In genomic region chr4:129128582-129129338, GRCm38 (mm10) we compare ENCODE assay signal across 21 mouse cellular contexts. TPM values are rescaled to one million over a fixed set of nuclear protein-coding genes. Genes with fewer than 3 reads are reported as not detected.
DNase-seq lines count a peak whose midpoint lies in the region; ATAC-seq lines count a peak whose summit lies in the region.
"Had no signal": no experiment of that assay in that cellular context is flagged by ENCODE, and none has a peak within 500 bp of the region (broad histone marks: within the 10 kb centered on the region; RNA-seq: fewer than 3 reads in every experiment).

No protein-coding gene starts in this region.

- no peaks in the 10 kb centered on the region; the same call in 1 of the 2 replicates for H3K27me3 ChIP-seq in embryonic facial prominence, embryonic 11.5 days (ENCODE audit: control insufficient read depth, insufficient read depth, low read length)
- peaks cover 55% of the 10 kb centered on the region for H3K27me3 ChIP-seq in embryonic facial prominence, embryonic 10.5 days (replicated peaks; ENCODE audit: low read depth, poor library complexity, severe bottlenecking)
- no peaks in the 10 kb centered on the region for H3K27me3 ChIP-seq in hindbrain, embryonic 15.5 days
- H3K27me3 ChIP-seq in hindbrain, embryonic 11.5 days (ENCODE audit: control insufficient read depth, insufficient read depth, low read length): no peaks in the 10 kb centered on the region
- H3K27me3 ChIP-seq in neural tube, embryonic 12.5 days (replicated peaks): peaks cover 11% of the 10 kb centered on the region; the same call in 1 of the 2 replicates

- H3K4me2 ChIP-seq in embryonic facial prominence, embryonic 11.5 days (ENCODE audit: low read depth, low read length): no peak overlapping the region
- no peak overlapping the region for H3K4me2 ChIP-seq in hindbrain, embryonic 15.5 days
- H3K4me2 ChIP-seq in hindbrain, embryonic 11.5 days (replicated peaks; ENCODE audit: low read depth, low read length): no peak overlapping the region
- H3K4me2 ChIP-seq in neural tube, embryonic 12.5 days (replicated peaks): 0 out of 2 replicates have a peak overlapping the region, but pooled peaks have one; percentile 2
- H3K4me2 ChIP-seq: heart, embryonic 15.5 days; hindbrain, embryonic 12.5 days; midbrain, embryonic 15.5 days had no signal

- H3K9me3 ChIP-seq in embryonic facial prominence, embryonic 11.5 days (replicated peaks; ENCODE audit: control insufficient read depth, low read length): no peaks in the 10 kb centered on the region
- H3K9me3 ChIP-seq in embryonic facial prominence, embryonic 10.5 days: no peaks in the 10 kb centered on the region
- no peaks in the 10 kb centered on the region for H3K9me3 ChIP-seq in hindbrain, embryonic 15.5 days
- no peaks in the 10 kb centered on the region for H3K9me3 ChIP-seq in hindbrain, embryonic 11.5 days (ENCODE audit: control insufficient read depth, low read length)
- H3K9me3 ChIP-seq in neural tube, embryonic 12.5 days: no peaks in the 10 kb centered on the region
- H3K9me3 ChIP-seq: heart, embryonic 15.5 days; hindbrain, embryonic 12.5 days; midbrain, embryonic 15.5 days had no signal

- DNase-seq in embryonic facial prominence, embryonic 11.5 days (ENCODE audit: low spot score): peak; percentile 29
- DNase-seq in embryonic facial prominence, embryonic 10.5 days (ENCODE audit: low spot score): no peak
- DNase-seq in hindbrain, embryonic 11.5 days (ENCODE audit: low spot score): no peak
- DNase-seq in neural tube, embryonic 10.5 days (ENCODE audit: extremely low spot score, low spot score): no peak
- peak; percentile 62 to 66 for DNase-seq in left cerebral cortex, postnatal 36 days (ENCODE audit: low spot score in 2 of 2)
- no peak for DNase-seq in cerebellum, postnatal 25 days
- DNase-seq: cerebellum, adult 18-20 months; kidney, adult 8-10 months; lung, adult 2 months; lung, postnatal 4 days; retina, postnatal 1 day; thymus, postnatal 36 days had no signal

- no peak overlapping the region for H3K27ac ChIP-seq in embryonic facial prominence, embryonic 11.5 days (replicated peaks; ENCODE audit: low read depth, low read length)
- no peak overlapping the region; the same call in 1 of the 2 replicates for H3K27ac ChIP-seq in embryonic facial prominence, embryonic 10.5 days (replicated peaks)
- no peak overlapping the region; the same call in 1 of the 2 replicates for H3K27ac ChIP-seq in hindbrain, embryonic 15.5 days (replicated peaks)
- H3K27ac ChIP-seq in hindbrain, embryonic 11.5 days (ENCODE audit: low read depth, low read length): no peak overlapping the region
- H3K27ac ChIP-seq in neural tube, embryonic 12.5 days: no peak overlapping the region
- H3K27ac ChIP-seq: heart, embryonic 15.5 days; hindbrain, embryonic 12.5 days; midbrain, embryonic 15.5 days had no signal

- WGBS in embryonic facial prominence, embryonic 11.5 days: 60% methylated on average over 13 of the region's 13 CpGs
- WGBS in embryonic facial prominence, embryonic 10.5 days: 68% methylated on average over 13 of the region's 13 CpGs
- 56% methylated on average over 13 of the region's 13 CpGs for WGBS in hindbrain, embryonic 15.5 days
- WGBS in hindbrain, embryonic 11.5 days: 69% methylated on average over 13 of the region's 13 CpGs
- WGBS in neural tube, embryonic 12.5 days: 70% methylated on average over 13 of the region's 13 CpGs

- H3K9ac ChIP-seq in embryonic facial prominence, embryonic 11.5 days (replicated peaks; ENCODE audit: low read length): no peak overlapping the region
- no peak overlapping the region for H3K9ac ChIP-seq in hindbrain, embryonic 15.5 days
- H3K9ac ChIP-seq in hindbrain, embryonic 11.5 days (ENCODE audit: low read depth, low read length): no peak overlapping the region
- no peak overlapping the region for H3K9ac ChIP-seq in neural tube, embryonic 12.5 days
- H3K9ac ChIP-seq: heart, embryonic 15.5 days; hindbrain, embryonic 12.5 days; midbrain, embryonic 15.5 days had no signal

- no peaks in the 10 kb centered on the region; the same call in 1 of the 2 replicates for H3K4me1 ChIP-seq in embryonic facial prominence, embryonic 11.5 days (ENCODE audit: control insufficient read depth, insufficient read depth, low read length)
- H3K4me1 ChIP-seq in embryonic facial prominence, embryonic 10.5 days: peaks cover 53% of the 10 kb centered on the region
- H3K4me1 ChIP-seq in hindbrain, embryonic 15.5 days (replicated peaks): peaks cover 45% of the 10 kb centered on the region
- H3K4me1 ChIP-seq in hindbrain, embryonic 11.5 days (replicated peaks; ENCODE audit: control insufficient read depth, insufficient read depth, low read length): peaks cover 3% of the 10 kb centered on the region; the same call in 1 of the 2 replicates
- H3K4me1 ChIP-seq in neural tube, embryonic 12.5 days: peaks cover 34% of the 10 kb centered on the region

- no peak for ATAC-seq in embryonic facial prominence, embryonic 11.5 days (replicated peaks; ENCODE audit: insufficient number of reproducible peaks, low FRiP score, low TSS enrichment, low read depth)
- 0 out of 2 replicates have a peak, but pooled peaks have one; percentile 24 for ATAC-seq in hindbrain, embryonic 15.5 days (ENCODE audit: low FRiP score, low read depth)
- ATAC-seq in hindbrain, embryonic 11.5 days (ENCODE audit: low FRiP score): no peak
- ATAC-seq in neural tube, embryonic 12.5 days (ENCODE audit: low FRiP score, low read depth): no peak
- ATAC-seq: midbrain, embryonic 15.5 days had no signal

- no peak overlapping the region for H3K4me3 ChIP-seq in embryonic facial prominence, embryonic 11.5 days (ENCODE audit: low read depth, low read length)
- H3K4me3 ChIP-seq in embryonic facial prominence, embryonic 10.5 days: no peak overlapping the region
- H3K4me3 ChIP-seq in hindbrain, embryonic 15.5 days: no peak overlapping the region
- H3K4me3 ChIP-seq in hindbrain, embryonic 11.5 days (ENCODE audit: low read depth, low read length): no peak overlapping the region
- no peak overlapping the region for H3K4me3 ChIP-seq in neural tube, embryonic 12.5 days
- H3K4me3 ChIP-seq: heart, embryonic 15.5 days; hindbrain, embryonic 12.5 days; midbrain, embryonic 15.5 days had no signal

- no peaks in the 10 kb centered on the region for H3K36me3 ChIP-seq in embryonic facial prominence, embryonic 11.5 days (replicated peaks; ENCODE audit: control insufficient read depth, insufficient read depth, low read depth, low read length)
- no peaks in the 10 kb centered on the region for H3K36me3 ChIP-seq in embryonic facial prominence, embryonic 10.5 days (replicated peaks)
- no peaks in the 10 kb centered on the region for H3K36me3 ChIP-seq in hindbrain, embryonic 15.5 days
- no peaks in the 10 kb centered on the region for H3K36me3 ChIP-seq in hindbrain, embryonic 11.5 days (ENCODE audit: control insufficient read depth, insufficient read depth, low read length)
- H3K36me3 ChIP-seq in neural tube, embryonic 12.5 days: no peaks in the 10 kb centered on the region
- H3K36me3 ChIP-seq: heart, embryonic 15.5 days; hindbrain, embryonic 12.5 days; midbrain, embryonic 15.5 days had no signal

- intact Hi-C loops in left cerebral cortex, postnatal 36 days (cut with DNase I): no loop called here

RNA-seq across cellular contexts. Expression of gene Hpca, which starts 6.9 kb away (rescaled TPM):
- 3.1 and 3.5 TPM in 2 replicates for polyA plus RNA-seq in embryonic facial prominence, embryonic 11.5 days (2014; fragmentation: Nextera tagmentation; extraction: Ambion mirVana)
- 0.66 and 1.8 TPM in 2 replicates for polyA plus RNA-seq in embryonic facial prominence, embryonic 10.5 days (2016; fragmentation: Nextera tagmentation; extraction: Ambion mirVana)
- 110 and 133 TPM in 2 replicates for polyA plus RNA-seq in hindbrain, embryonic 15.5 days (2015; fragmentation: Nextera tagmentation; extraction: Ambion mirVana)
- 2.3 and 2.6 TPM in 2 replicates for polyA plus RNA-seq in hindbrain, embryonic 11.5 days (2014; fragmentation: Nextera tagmentation; extraction: Ambion mirVana)
- 19.8 and 21.3 TPM in 2 replicates for polyA plus RNA-seq in neural tube, embryonic 12.5 days (2016; fragmentation: Nextera tagmentation; extraction: Ambion mirVana)
- total RNA-seq in left cerebral cortex, postnatal 36 days (2021): 100 to 1,000 TPM; 656 to 793 TPM
- polyA plus RNA-seq: lung, adult 2 months had no signal

RNA-seq across cellular contexts. Expression of gene Fndc5, which starts 8.0 kb away (rescaled TPM):
- polyA plus RNA-seq in embryonic facial prominence, embryonic 11.5 days (2014; fragmentation: Nextera tagmentation; extraction: Ambion mirVana): 2.8 and 3.8 TPM in 2 replicates
- 1.5 TPM in 2 replicates for polyA plus RNA-seq in embryonic facial prominence, embryonic 10.5 days (2016; fragmentation: Nextera tagmentation; extraction: Ambion mirVana)
- polyA plus RNA-seq in hindbrain, embryonic 15.5 days (2015; fragmentation: Nextera tagmentation; extraction: Ambion mirVana): 12.5 and 15.0 TPM in 2 replicates
- 2.5 and 3.2 TPM in 2 replicates for polyA plus RNA-seq in hindbrain, embryonic 11.5 days (2014; fragmentation: Nextera tagmentation; extraction: Ambion mirVana)
- 21.7 and 21.8 TPM in 2 replicates for polyA plus RNA-seq in neural tube, embryonic 12.5 days (2016; fragmentation: Nextera tagmentation; extraction: Ambion mirVana)
- total RNA-seq in left cerebral cortex, postnatal 36 days (2021): 10 to 100 TPM; 56.9 to 73.3 TPM

RNA-seq across cellular contexts. Expression of gene Tmem54, which starts 23.4 kb away (rescaled TPM):
- polyA plus RNA-seq in embryonic facial prominence, embryonic 11.5 days (2014; fragmentation: Nextera tagmentation; extraction: Ambion mirVana): 6.3 and 6.4 TPM in 2 replicates
- 10.6 and 11.8 TPM in 2 replicates for polyA plus RNA-seq in embryonic facial prominence, embryonic 10.5 days (2016; fragmentation: Nextera tagmentation; extraction: Ambion mirVana)
- polyA plus RNA-seq in hindbrain, embryonic 15.5 days (2015; fragmentation: Nextera tagmentation; extraction: Ambion mirVana): 0.14 TPM in 1 of 2 replicates, not detected in the other
- 0.96 and 1.4 TPM in 2 replicates for polyA plus RNA-seq in hindbrain, embryonic 11.5 days (2014; fragmentation: Nextera tagmentation; extraction: Ambion mirVana)
- polyA plus RNA-seq in neural tube, embryonic 12.5 days (2016; fragmentation: Nextera tagmentation; extraction: Ambion mirVana): 0.68 and 0.79 TPM in 2 replicates
- not detected for total RNA-seq in left cerebral cortex, postnatal 36 days (2021)
- total RNA-seq: left cerebral cortex, adult 8-10 months; liver, adult 2 months had no signal
- polyA plus RNA-seq: cortical plate, adult 2 months; midbrain, embryonic 15.5 days; neural tube, embryonic 14.5 days had no signal

Comparison
In these comparisons a context has a peak if more than half of its experiments do, and no peak if none do; other contexts are left out.
1. DNase-seq: peak in embryonic facial prominence, embryonic 11.5 days (single experiment) and left cerebral cortex, postnatal 36 days (2 of 2); none in embryonic facial prominence, embryonic 10.5 days (single experiment), hindbrain, embryonic 11.5 days (single experiment), neural tube, embryonic 10.5 days (single experiment) and cerebellum, postnatal 25 days (0 of 2).